Mouse (Mus musculus) liver, embryonic 14.5 days (tissue): ENCODE results near the gene Chd4.

Source experiments
- CTCF ChIP-seq: IDR thresholded peaks from 2 replicates; pipeline ENCODE4 v1.5.1; 2016; ENCODE audit warnings: antibody characterized with exemption, low read depth, control low read depth
- EP300 ChIP-seq: IDR thresholded peaks from 2 replicates; pipeline ENCODE4 v1.6.1; 2016; ENCODE audit warnings: antibody characterized with exemption, low read depth

GRCm38 (mm10) chr6:125155262-125155661 lies 59.5 kb downstream of the Chd4 start:
- TF ChIP-seq CTCF (no peak), EP300 (no peak)
